In the genomic region with DNA sequence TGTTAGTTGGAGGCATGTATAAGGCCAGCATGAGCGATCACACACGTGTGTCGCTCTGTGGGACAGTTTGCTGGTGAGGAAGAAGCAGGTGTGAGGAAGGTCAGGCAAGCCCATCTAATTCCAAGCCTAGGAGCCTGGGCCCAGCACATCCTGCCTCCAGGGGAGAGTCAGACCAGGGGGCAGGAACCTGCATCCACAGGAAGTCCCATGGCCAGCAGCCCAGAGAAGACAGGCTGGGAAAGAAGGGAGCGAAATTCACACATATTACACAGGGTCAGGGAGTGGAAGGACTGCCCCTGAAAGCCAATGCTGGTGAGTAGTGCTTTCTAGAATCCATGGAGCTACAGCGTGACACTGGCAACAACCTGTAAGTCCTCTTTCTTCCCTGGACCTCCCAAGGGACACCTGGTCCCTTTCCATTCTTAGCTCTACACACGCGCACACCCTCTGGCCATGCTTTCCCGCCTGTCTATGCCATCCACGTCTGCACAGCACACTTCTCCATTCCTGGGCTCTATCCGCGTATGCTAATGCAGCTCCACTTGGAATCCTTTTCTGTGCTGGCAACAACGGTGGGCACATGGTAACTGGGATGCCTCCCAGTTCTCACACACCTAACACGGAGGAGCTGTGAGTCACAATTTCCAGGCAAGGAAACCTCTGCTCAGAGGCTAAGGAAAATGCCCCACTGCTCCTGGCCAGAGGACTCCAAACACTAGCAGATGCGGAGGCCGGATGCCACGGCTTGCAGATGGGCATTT, we compare ENCODE assay signal across 13 mouse cellular contexts. TPM values are rescaled to one million over a fixed set of nuclear protein-coding genes. Genes with fewer than 3 reads are reported as not detected.
DNase-seq lines count a peak whose midpoint lies in the region; ATAC-seq and TF ChIP-seq lines count a peak whose summit lies in the region.
"Had no signal": no experiment of that assay in that cellular context is flagged by ENCODE, and none has a peak within 500 bp of the region (broad histone marks: within the 10 kb centered on the region; RNA-seq: fewer than 3 reads in every experiment).

No protein-coding gene starts in this region.

- no peak overlapping the region for H3K9ac ChIP-seq in forebrain, embryonic 15.5 days (replicated peaks)
- H3K9ac ChIP-seq: liver, embryonic 15.5 days; midbrain, embryonic 12.5 days had no signal

- H3K27me3 ChIP-seq in forebrain, embryonic 15.5 days = no peaks in the 10 kb centered on the region
- H3K27me3 ChIP-seq: liver, embryonic 15.5 days; midbrain, embryonic 12.5 days had no signal

- 0 out of 2 replicates have a peak, but pooled peaks cover 3% of the 10 kb centered on the region for H3K36me3 ChIP-seq in forebrain, embryonic 15.5 days

- no peak overlapping the region for H3K4me2 ChIP-seq in forebrain, embryonic 15.5 days (replicated peaks)
- H3K4me2 ChIP-seq: liver, embryonic 15.5 days; midbrain, embryonic 12.5 days had no signal

- H3K4me1 ChIP-seq in forebrain, embryonic 15.5 days = 0 out of 2 replicates have a peak, but pooled peaks cover 3% of the 10 kb centered on the region
- H3K4me1 ChIP-seq: midbrain, embryonic 12.5 days had no signal

- H3K9me3 ChIP-seq in forebrain, embryonic 15.5 days = no peaks in the 10 kb centered on the region
- H3K9me3 ChIP-seq: liver, embryonic 15.5 days; midbrain, embryonic 12.5 days had no signal

- peak overlapping the region; percentile 51 for H3K27ac ChIP-seq in gastrocnemius, adult 2 months
- no peak overlapping the region for H3K27ac ChIP-seq in forebrain, embryonic 15.5 days (replicated peaks)
- H3K27ac ChIP-seq: kidney, postnatal 0 days; liver, embryonic 15.5 days; midbrain, embryonic 12.5 days had no signal

- no peak for TF ChIP-seq CTCF in gastrocnemius, adult 2 months (IDR thresholded peaks at IDR 0.05)

- H3K4me3 ChIP-seq in gastrocnemius, adult 2 months = no peak overlapping the region
- no peak overlapping the region for H3K4me3 ChIP-seq in forebrain, embryonic 15.5 days
- H3K4me3 ChIP-seq: liver, embryonic 15.5 days; midbrain, embryonic 12.5 days had no signal

- peak; percentile 53; the same call in 1 of the 2 replicates for ATAC-seq in forebrain, embryonic 15.5 days (replicated peaks)

- 80% methylated on average over 16 of the region's 16 CpGs for WGBS in forebrain, embryonic 15.5 days

- intact Hi-C loops in gastrocnemius, adult 2 months (cut with DNase I) = no loop called here
- intact Hi-C loops in gastrocnemius, postnatal 14 days (cut with DNase I; ENCODE audit: low total_unique reads) = no loop called here

- peak; percentile 52 for DNase-seq in gastrocnemius, adult 2 months
- no peak for DNase-seq in gastrocnemius, postnatal 14 days
- peak; percentile 43 for DNase-seq in layer of hippocampus, adult 11-12 months (ENCODE audit: low spot score)
- DNase-seq in layer of hippocampus, postnatal 36 days = no peak
- peak; percentile 70 to 75 for DNase-seq in right cerebral cortex, postnatal 10 days (ENCODE audit: low spot score in 2 of 2)
- DNase-seq in c-Kit-positive CD71-positive TER-119-positive erythroid progenitor cells, embryonic 14.5 days (ENCODE audit: low spot score) = no peak
- DNase-seq in thymus, postnatal 4 days = no peak
- DNase-seq: cerebellum, adult 11 months; gastrocnemius, postnatal 36 days had no signal

RNA-seq across cellular contexts. Expression of gene St3gal4, which starts 12.7 kb away (rescaled TPM):
- 1 to 10 TPM; 4.2 to 4.3 TPM for total RNA-seq in gastrocnemius, adult 2 months (2021)
- 1 to 10 TPM; 5.8 to 7.3 TPM for total RNA-seq in gastrocnemius, postnatal 14 days (2021)
- total RNA-seq in layer of hippocampus, postnatal 36 days (2021) = 10 to 100 TPM; 25.0 to 25.7 TPM
- polyA plus RNA-seq in forebrain, embryonic 15.5 days (2015; fragmentation: Nextera tagmentation; extraction: Ambion mirVana) = 13.7 and 13.8 TPM in 2 replicates

RNA-seq across cellular contexts. Expression of gene Dcps, which starts 44.0 kb away (rescaled TPM):
- total RNA-seq in gastrocnemius, adult 2 months (2021) = 1 to 10 TPM; 7.7 to 8.4 TPM
- 1 to 10 TPM; 5.8 to 7.4 TPM for total RNA-seq in gastrocnemius, postnatal 14 days (2021)
- 10 to 100 TPM; 21.1 to 21.4 TPM for total RNA-seq in layer of hippocampus, postnatal 36 days (2021)
- polyA plus RNA-seq in forebrain, embryonic 15.5 days (2015; fragmentation: Nextera tagmentation; extraction: Ambion mirVana) = 85.6 and 91.2 TPM in 2 replicates

Comparison
In these comparisons a context has a peak if more than half of its experiments do, and no peak if none do; other contexts are left out.
1. DNase-seq: peak in gastrocnemius, adult 2 months (single experiment), layer of hippocampus, adult 11-12 months (single experiment) and right cerebral cortex, postnatal 10 days (2 of 2); none in gastrocnemius, postnatal 14 days (single experiment), layer of hippocampus, postnatal 36 days (0 of 2), c-Kit-positive CD71-positive TER-119-positive erythroid progenitor cells, embryonic 14.5 days (single experiment) and thymus, postnatal 4 days (single experiment).